Mouse (Mus musculus) E14TG2a.4 (cell line): Measurements from ENCODE around the gene Tmc8.

ENCODE experiments used
- H3K27me3 ChIP-seq: 2 replicates; pipeline ENCODE4 v1.6.1; 2014; ENCODE audit warnings: low read length, control low read depth; ENCODE audit not compliant: insufficient read depth
- H3K36me3 ChIP-seq: 2 replicates; pipeline ENCODE4 v1.6.1; 2014; ENCODE audit warnings: low read length, control low read depth; ENCODE audit not compliant: insufficient read depth
- H3K4me1 ChIP-seq: replicated peaks from 2 replicates; pipeline ENCODE4 v1.6.1; 2014; ENCODE audit warnings: low read depth, low read length, control low read depth
- H3K4me3 ChIP-seq: replicated peaks from 2 replicates; pipeline ENCODE4 v1.5.1; 2014; ENCODE audit warnings: mild to moderate bottlenecking, low read length
- H3K9me3 ChIP-seq: 2 replicates; pipeline ENCODE4 v1.6.1; 2014; ENCODE audit warnings: low read length, control low read depth
- CTCF ChIP-seq: conservative IDR thresholded peaks from 2 replicates; pipeline ENCODE4 v1.5.1; 2014; ENCODE audit warnings: low read length
- NANOG ChIP-seq: IDR thresholded peaks from 2 replicates; pipeline ENCODE4 v1.6.1; 2014; ENCODE audit warnings: borderline replicate concordance, low read length, mixed read lengths
- POU5F1 ChIP-seq: IDR thresholded peaks from 2 replicates; pipeline ENCODE4 v1.6.1; 2014; ENCODE audit warnings: low read length, borderline replicate concordance

Gene Tmc8

GRCm38 (mm10) chr11:117766275-117766674, 15.6 kb upstream of the Tmc8 start:
- peaks cover 79% of the 10 kb centered on the region for H3K4me1 ChIP-seq
- H3K9me3 ChIP-seq, result no peaks in the 10 kb centered on the region
- TF ChIP-seq NANOG (no peak), CTCF (no peak), POU5F1 (no peak)
- H3K4me3 ChIP-seq, result no peak overlapping the region
- H3K36me3 ChIP-seq, result peaks cover 88% of the 10 kb centered on the region
- H3K27me3 ChIP-seq, result no peaks in the 10 kb centered on the region

DNA sequence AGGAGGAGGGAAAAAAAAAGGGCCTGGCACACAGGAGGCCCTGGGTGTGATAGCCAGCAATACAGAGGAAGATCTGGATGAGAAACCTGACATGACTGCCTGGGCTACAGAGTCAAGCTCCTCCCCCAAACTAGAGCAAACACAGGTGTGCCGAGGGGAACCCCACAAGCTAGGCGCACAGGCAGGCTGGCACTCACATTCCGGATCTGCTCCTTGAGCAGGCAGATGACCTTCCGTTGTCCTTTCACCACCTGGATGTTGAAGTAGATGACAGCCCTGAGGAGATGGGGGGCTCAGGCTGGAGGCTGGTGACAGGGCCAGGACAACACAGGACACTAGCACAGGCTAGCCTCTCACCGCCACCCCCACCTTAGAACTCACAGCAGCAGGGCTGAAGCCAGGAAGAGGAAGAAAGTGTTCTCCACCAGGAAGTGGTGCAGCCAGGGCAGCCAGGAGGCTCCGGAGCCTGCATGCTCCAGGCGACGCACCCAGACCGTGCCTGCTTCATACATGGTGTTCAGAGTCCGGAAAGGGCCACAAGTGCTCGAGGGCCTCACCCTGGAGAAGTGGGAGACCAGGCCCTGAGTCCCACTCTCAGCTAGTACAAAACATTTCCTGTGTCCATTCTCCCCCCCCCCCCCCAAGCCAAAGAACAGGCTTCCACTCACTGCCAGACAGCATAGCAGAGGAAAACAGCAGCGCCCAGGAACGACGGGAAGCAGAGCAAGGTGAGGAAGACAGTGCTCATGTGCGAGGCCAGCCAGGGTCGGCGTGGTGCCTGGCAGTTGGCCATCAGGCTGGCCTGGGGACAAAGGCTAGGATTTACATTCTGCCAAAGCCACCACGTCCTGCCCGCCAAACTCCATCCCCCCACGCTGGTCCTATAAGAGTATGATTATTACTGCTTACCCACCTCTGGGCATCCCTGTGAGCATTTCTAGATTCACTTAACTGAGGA, 12.9 kb upstream of the Tmc8 start:
- no peaks in the 10 kb centered on the region for H3K9me3 ChIP-seq
- H3K27me3 ChIP-seq, result no peaks in the 10 kb centered on the region
- H3K4me1 ChIP-seq, result peaks cover 64% of the 10 kb centered on the region
- H3K4me3 ChIP-seq, result no peak overlapping the region
- no peak for TF ChIP-seq NANOG
- no peak for TF ChIP-seq POU5F1
- TF ChIP-seq CTCF, result no peak
- H3K36me3 ChIP-seq, result peaks cover 99% of the 10 kb centered on the region

GRCm38 (mm10) chr11:117769683-117770047, 12.2 kb upstream of the Tmc8 start:
- no peaks in the 10 kb centered on the region for H3K27me3 ChIP-seq
- no peak overlapping the region for H3K4me3 ChIP-seq
- no peaks in the 10 kb centered on the region for H3K9me3 ChIP-seq
- peaks cover 99% of the 10 kb centered on the region for H3K36me3 ChIP-seq
- no peak for TF ChIP-seq POU5F1
- TF ChIP-seq NANOG, result no peak
- no peak for TF ChIP-seq CTCF
- H3K4me1 ChIP-seq, result peaks cover 58% of the 10 kb centered on the region

GRCm38 (mm10) chr11:117770407-117770806, 11.5 kb upstream of the Tmc8 start:
- Histone ChIP-seq H3K36me3 (peaks cover 99% of the 10 kb centered on the region), H3K9me3 (no peaks in the 10 kb centered on the region), H3K4me1 (peaks cover 50% of the 10 kb centered on the region), H3K4me3 (no peak overlapping the region), H3K27me3 (no peaks in the 10 kb centered on the region)
- TF ChIP-seq CTCF (no peak), POU5F1 (no peak), NANOG (no peak)

DNA sequence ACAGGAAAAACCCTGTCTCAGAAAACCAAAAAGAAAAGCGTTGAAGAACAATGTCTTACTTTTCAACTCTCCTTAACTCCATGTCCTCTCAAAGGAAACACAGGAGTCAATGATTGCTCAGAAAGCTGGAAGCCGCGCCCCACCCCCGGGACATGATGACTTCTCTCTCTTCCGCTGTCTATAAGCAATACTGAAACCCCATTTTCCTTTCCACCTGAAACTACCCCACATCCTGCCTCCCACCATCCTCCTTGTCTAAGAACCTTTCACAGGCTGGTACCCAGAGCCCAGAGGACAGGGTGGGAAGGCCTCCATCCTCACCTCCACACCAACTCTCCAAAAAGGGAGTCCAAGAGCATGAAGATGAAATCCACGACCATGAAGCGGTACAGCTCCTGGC, 9.5 kb upstream of the Tmc8 start:
- peaks cover 100% of the 10 kb centered on the region for H3K36me3 ChIP-seq
- peaks cover 41% of the 10 kb centered on the region for H3K4me1 ChIP-seq
- TF ChIP-seq NANOG (no peak), POU5F1 (no peak), CTCF (no peak)
- H3K27me3 ChIP-seq, result no peaks in the 10 kb centered on the region
- no peak overlapping the region for H3K4me3 ChIP-seq
- no peaks in the 10 kb centered on the region for H3K9me3 ChIP-seq

GRCm38 (mm10) chr11:117774925-117775324, 7.0 kb upstream of the Tmc8 start:
- Histone ChIP-seq H3K27me3 (no peaks in the 10 kb centered on the region), H3K4me3 (no peak overlapping the region), H3K4me1 (peaks cover 43% of the 10 kb centered on the region), H3K36me3 (peaks cover 93% of the 10 kb centered on the region), H3K9me3 (no peaks in the 10 kb centered on the region)
- TF ChIP-seq NANOG (no peak), CTCF (no peak), POU5F1 (no peak)

GRCm38 (mm10) chr11:117775540-117775939, 6.3 kb upstream of the Tmc8 start:
- Histone ChIP-seq H3K4me3 (no peak overlapping the region), H3K36me3 (peaks cover 86% of the 10 kb centered on the region), H3K9me3 (no peaks in the 10 kb centered on the region), H3K27me3 (no peaks in the 10 kb centered on the region), H3K4me1 (peaks cover 37% of the 10 kb centered on the region)
- TF ChIP-seq NANOG, result no peak
- no peak for TF ChIP-seq POU5F1
- no peak for TF ChIP-seq CTCF

DNA sequence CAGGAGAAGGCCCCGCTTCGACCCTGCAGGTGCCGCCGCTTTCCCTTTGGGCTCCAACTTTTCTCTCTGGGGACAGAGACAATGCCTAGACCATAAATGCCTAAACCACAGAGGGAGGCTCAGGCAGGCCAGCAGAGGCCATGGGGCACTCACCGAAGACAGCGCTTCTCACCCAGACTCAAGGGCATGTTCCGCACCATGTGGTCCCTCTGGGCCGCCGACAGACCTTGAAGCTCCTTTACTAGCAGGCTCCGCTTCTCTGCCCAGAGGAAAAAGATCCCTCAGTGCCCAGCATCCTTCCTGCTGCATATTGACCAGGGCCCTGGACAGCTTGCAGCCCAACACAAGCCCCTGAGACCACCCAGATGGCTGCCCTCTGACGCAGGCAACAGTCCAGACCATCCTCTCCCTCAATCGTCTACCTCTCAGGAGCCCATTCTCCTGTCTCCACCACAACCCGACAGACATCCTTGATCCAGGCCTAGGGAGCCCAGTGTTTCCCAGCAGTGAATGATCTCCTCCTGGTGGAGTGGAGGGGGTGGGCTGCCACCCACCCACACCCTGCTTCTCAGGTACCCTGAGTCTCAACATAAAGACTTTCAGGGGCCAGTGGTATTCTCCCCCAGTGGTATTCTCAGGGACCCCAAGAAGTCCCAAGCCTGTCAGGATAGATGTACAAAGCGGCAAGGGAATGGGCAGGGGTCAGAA, 5.6 kb upstream of the Tmc8 start:
- peaks cover 79% of the 10 kb centered on the region for H3K36me3 ChIP-seq
- TF ChIP-seq POU5F1, result no peak
- TF ChIP-seq CTCF, result no peak

GRCm38 (mm10) chr11:117777111-117777510, 4.8 kb upstream of the Tmc8 start:
- TF ChIP-seq CTCF (no peak), POU5F1 (no peak), NANOG (no peak)
- H3K9me3 ChIP-seq, result no peaks in the 10 kb centered on the region
- H3K4me3 ChIP-seq, result no peak overlapping the region
- no peaks in the 10 kb centered on the region for H3K27me3 ChIP-seq
- peaks cover 71% of the 10 kb centered on the region for H3K36me3 ChIP-seq
- H3K4me1 ChIP-seq, result peaks cover 49% of the 10 kb centered on the region

More for the DNA sequence above, 5.6 kb upstream of the Tmc8 start:
- Histone ChIP-seq H3K4me3 (no peak overlapping the region), H3K9me3 (no peaks in the 10 kb centered on the region), H3K4me1 (peaks cover 40% of the 10 kb centered on the region), H3K27me3 (no peaks in the 10 kb centered on the region)
